Comparison of ENCODE assay signal across 10 mouse cellular contexts in genomic region chr7:36717192-36717591, GRCm38 (mm10). TPM values are rescaled to one million over a fixed set of nuclear protein-coding genes. Genes with fewer than 3 reads are reported as not detected.
DNase-seq lines count a peak whose midpoint lies in the region; ATAC-seq and TF ChIP-seq lines count a peak whose summit lies in the region.
"Had no signal": no experiment of that assay in that cellular context is flagged by ENCODE, and none has a peak within 500 bp of the region (broad histone marks: within the 10 kb centered on the region; RNA-seq: fewer than 3 reads in every experiment).

No protein-coding gene starts in this region.

- H3K27me3 ChIP-seq in forebrain, embryonic 15.5 days, result no peaks in the 10 kb centered on the region
- H3K27me3 ChIP-seq in midbrain, postnatal 0 days (ENCODE audit: insufficient read depth, low read length), result no peaks in the 10 kb centered on the region
- H3K27me3 ChIP-seq: limb, embryonic 15.5 days had no signal

- peak; percentile 34 for DNase-seq in left cerebral cortex, postnatal 4 days
- DNase-seq in left cerebral cortex, adult 18-20 months (ENCODE audit: low spot score in 2 of 2), result no peak
- DNase-seq in embryo, embryonic 11 days, result peak; percentile 63
- peak; percentile 77 for DNase-seq in midbrain, postnatal 0 days (ENCODE audit: low spot score)
- no peak for DNase-seq in frontal cortex, postnatal 36 days (ENCODE audit: low spot score in 2 of 2)
- DNase-seq: kidney, adult 11 months; thymus, postnatal 14 days had no signal

- ATAC-seq in forebrain, embryonic 15.5 days (replicated peaks), result peak; percentile 73
- ATAC-seq in midbrain, postnatal 0 days (ENCODE audit: low FRiP score), result peak; percentile 71; the same call in 1 of the 2 replicates
- ATAC-seq in granulocyte monocyte progenitor cell, adult 5-6 weeks (replicated peaks; ENCODE audit: poor library complexity, severe bottlenecking), result no peak

- no peaks in the 10 kb centered on the region for H3K9me3 ChIP-seq in forebrain, embryonic 15.5 days
- no peaks in the 10 kb centered on the region for H3K9me3 ChIP-seq in midbrain, postnatal 0 days (ENCODE audit: low read length)
- H3K9me3 ChIP-seq: limb, embryonic 15.5 days had no signal

- intact Hi-C loops in left cerebral cortex, postnatal 4 days (cut with DNase I), result loop anchor here (5.0 kb wide), 1 partner anchor 625 kb away; no protein-coding TSS in a partner anchor

- no peak overlapping the region for H3K4me2 ChIP-seq in forebrain, embryonic 15.5 days (replicated peaks)
- no peak overlapping the region for H3K4me2 ChIP-seq in midbrain, postnatal 0 days (ENCODE audit: low read depth, low read length, poor library complexity, severe bottlenecking)
- H3K4me2 ChIP-seq: limb, embryonic 15.5 days had no signal

- no peak overlapping the region for H3K27ac ChIP-seq in forebrain, embryonic 15.5 days (replicated peaks)
- no peak overlapping the region for H3K27ac ChIP-seq in midbrain, postnatal 0 days (ENCODE audit: low read depth, low read length)
- H3K27ac ChIP-seq: limb, embryonic 15.5 days had no signal

- WGBS in forebrain, embryonic 15.5 days, result 20% methylated on average over 6 of the region's 6 CpGs
- 22% methylated on average over 6 of the region's 6 CpGs for WGBS in midbrain, postnatal 0 days

- no peak overlapping the region for H3K4me3 ChIP-seq in forebrain, embryonic 15.5 days
- H3K4me3 ChIP-seq in midbrain, postnatal 0 days (ENCODE audit: low read depth, low read length), result no peak overlapping the region
- H3K4me3 ChIP-seq: limb, embryonic 15.5 days had no signal

- TF ChIP-seq CTCF in midbrain, postnatal 0 days (IDR thresholded peaks at IDR 0.05), result peak; percentile 74

- peaks cover 36% of the 10 kb centered on the region for H3K4me1 ChIP-seq in forebrain, embryonic 15.5 days
- no peaks in the 10 kb centered on the region for H3K4me1 ChIP-seq in midbrain, postnatal 0 days (ENCODE audit: insufficient read depth, low read length)

- no peaks in the 10 kb centered on the region for H3K36me3 ChIP-seq in forebrain, embryonic 15.5 days
- H3K36me3 ChIP-seq in midbrain, postnatal 0 days (ENCODE audit: insufficient read depth, low read length), result no peaks in the 10 kb centered on the region
- H3K36me3 ChIP-seq: limb, embryonic 15.5 days had no signal

- H3K9ac ChIP-seq in forebrain, embryonic 15.5 days (replicated peaks), result no peak overlapping the region
- 0 out of 2 replicates have a peak overlapping the region, but pooled peaks have one; percentile 13 for H3K9ac ChIP-seq in midbrain, postnatal 0 days (replicated peaks; ENCODE audit: low read length, poor library complexity, severe bottlenecking)
- H3K9ac ChIP-seq: limb, embryonic 15.5 days had no signal

RNA-seq across cellular contexts. Expression of gene Tshz3, which starts 19.3 kb away (rescaled TPM):
- total RNA-seq in left cerebral cortex, postnatal 4 days (2021), result 10 to 100 TPM; 62.3 to 64.5 TPM
- 10 to 100 TPM; 42.9 to 45.6 TPM for total RNA-seq in left cerebral cortex, adult 18-20 months (2021)
- 20.0 and 20.8 TPM in 2 replicates for polyA plus RNA-seq in forebrain, embryonic 15.5 days (2015; fragmentation: Nextera tagmentation; extraction: Ambion mirVana)
- 11.1 and 11.9 TPM in 2 replicates for total RNA-seq in midbrain, postnatal 0 days (2014; rRNA removed)
- polyA plus RNA-seq in midbrain, postnatal 0 days (2015; fragmentation: Nextera tagmentation; extraction: Ambion mirVana), result 5.1 and 6.7 TPM in 2 replicates
- total RNA-seq in granulocyte monocyte progenitor cell, adult 5-6 weeks (2014; fragmentation: Nextera tagmentation), result 0.28 TPM in 1 of 2 replicates, not detected in the other
- 0.15 TPM in 1 of 2 replicates, not detected in the other for total RNA-seq in granulocyte monocyte progenitor cell, adult 5-6 weeks (2017)

Comparison
In these comparisons a context has a peak if more than half of its experiments do, and no peak if none do; other contexts are left out.
1. DNase-seq: peak in left cerebral cortex, postnatal 4 days (single experiment), embryo, embryonic 11 days (single experiment) and midbrain, postnatal 0 days (single experiment); none in left cerebral cortex, adult 18-20 months (0 of 2) and frontal cortex, postnatal 36 days (0 of 2).